Mouse (Mus musculus): ENCODE results near the gene Fut2. TPM values are rescaled to one million over a fixed set of nuclear protein-coding genes. Genes with fewer than 3 reads are reported as not detected.
"Not testable (repeated sequence)": the region's sequence is repeated elsewhere in the genome, so short reads cannot be mapped to it uniquely, and the experiment has no call there.

Fut2 gene
- total RNA-seq, 2 experiments from 2014 or later = 0.11 TPM; not detected in 1

DNA sequence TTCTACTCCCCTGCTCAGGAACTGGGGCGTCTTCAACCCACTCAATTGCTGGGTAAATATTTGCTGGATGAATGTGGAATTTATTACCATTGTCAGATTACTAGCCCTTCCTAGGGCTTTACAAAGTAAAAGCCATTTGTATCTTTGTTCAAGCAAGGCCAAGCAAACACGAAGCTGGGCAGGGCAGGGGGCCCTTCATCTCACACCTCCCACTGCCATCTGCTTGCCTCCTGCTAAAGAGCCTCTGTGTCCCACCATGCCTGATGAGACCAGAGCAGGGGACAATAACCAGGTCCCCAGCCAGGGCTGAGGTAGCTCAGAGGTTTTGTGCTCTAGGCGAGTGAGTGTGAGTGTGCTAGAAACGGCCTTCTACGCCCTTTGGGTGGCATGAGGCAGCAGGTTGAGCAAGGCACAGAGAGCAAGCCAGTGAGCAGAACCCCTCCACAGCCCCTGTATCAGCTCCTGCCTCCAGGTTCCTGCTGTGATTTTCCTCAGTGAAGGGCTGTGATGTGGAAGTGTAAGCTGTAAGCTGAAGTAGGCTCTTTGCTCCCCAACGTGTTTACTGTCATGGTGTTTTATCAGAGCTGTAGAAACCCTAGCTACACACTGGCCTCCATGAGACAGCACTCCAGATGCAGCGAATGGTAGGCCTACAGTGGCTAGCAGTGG, 11.6 kb upstream of the Fut2 start:
- no peak for DNase-seq (ENCODE audit: low spot score)

DNA sequence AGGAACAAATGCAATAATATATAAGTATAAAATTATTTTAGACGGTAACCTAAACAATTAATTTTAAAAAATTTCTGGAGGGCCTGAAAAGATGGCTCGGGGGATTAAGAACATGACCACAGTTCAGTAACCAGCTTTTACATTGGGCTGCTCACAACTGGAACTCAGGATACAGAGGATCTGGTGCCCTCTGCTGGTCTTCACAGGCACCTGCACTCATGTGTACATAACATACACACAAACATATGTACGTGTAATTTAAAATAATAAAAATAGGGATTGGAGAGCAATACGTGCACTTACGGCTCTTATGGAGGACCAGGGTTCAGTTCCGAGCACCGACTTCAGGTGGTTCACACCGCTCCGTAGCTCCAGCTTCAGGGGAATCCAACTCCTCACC, 2.7 kb upstream of the Fut2 start:
- no peak for DNase-seq (ENCODE audit: low spot score)

DNA sequence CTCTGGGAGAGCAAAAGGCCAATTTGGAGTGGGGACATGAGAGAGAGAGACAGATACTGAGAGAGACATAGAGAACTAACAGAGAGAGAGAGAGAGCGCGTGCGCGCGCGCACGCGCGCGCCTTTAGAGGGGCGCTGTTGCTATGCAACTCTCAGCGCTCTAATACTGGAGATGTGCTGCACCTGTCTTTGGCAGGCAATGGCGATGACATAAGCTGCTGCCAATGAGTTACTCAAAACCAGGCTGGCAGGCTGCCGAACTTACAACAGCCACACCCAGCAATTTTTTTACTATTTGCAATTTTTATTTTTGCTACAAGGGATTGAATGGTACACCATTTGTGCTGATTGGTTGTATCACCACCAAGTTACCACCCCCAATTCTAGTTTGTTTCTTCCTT, 1.6 kb upstream of the Fut2 start:
- no peak for DNase-seq (ENCODE audit: low spot score)

DNA sequence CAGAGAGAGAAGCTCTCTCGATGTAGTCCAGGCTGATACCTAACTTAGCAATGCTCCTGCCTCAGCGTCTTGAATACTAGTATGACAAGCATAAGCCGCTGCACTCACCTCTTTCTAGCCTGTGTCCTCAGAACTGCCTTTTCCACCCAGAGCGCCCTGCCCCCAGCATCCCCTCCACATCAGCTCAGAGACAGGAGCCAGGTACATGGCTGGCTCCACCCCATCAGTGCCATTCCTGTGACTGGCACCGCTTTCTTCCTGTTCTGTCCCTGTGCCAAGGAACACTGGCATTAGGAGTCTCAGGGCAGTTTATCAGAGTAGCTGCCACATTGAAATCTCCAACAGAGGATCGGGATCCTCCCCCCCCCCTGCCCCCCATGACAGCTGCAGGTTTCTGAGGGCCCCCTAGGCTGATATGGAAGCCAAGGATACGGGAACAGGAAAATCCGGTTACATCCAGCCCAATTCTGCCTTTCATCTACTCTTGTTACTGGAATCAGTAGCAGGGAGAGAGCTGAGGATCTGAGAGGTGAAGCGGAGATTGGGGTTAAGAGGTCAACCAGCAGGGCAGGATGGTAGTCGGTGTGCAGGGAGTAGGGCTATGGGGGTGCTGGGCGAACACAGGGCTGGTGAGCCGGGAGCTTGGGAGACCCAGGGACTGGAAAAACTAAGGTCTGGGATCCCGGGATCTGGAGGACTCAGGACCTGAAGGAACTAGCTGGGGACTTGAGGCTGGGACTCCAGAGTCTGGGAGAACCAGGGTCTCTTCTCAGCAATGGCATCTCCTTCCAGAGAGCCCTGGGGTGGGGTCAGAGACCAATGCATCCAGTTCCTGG, 673 bp downstream of the Fut2 start:
- DNase-seq (ENCODE audit: low spot score) = no peak

DNA sequence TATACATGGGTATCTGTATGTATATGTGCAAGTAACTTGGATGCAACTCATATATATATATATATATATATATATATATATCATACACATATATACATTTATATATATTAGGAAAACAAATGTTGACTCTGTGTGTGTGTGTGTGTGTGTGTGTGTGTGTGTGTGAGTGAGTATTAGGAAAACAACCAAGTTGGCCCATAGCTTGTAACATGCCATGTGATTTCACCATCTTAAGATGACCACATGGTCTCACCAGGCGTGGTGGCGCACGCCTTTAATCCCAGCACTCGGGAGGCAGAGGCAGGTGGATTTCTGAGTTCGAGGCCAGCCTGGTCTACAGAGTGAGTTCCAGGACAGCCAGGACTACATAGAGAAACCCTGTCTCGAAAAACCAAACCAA, 4.5 kb downstream of the Fut2 start:
- DNase-seq (ENCODE audit: low spot score) = not testable (repeated sequence)

DNA sequence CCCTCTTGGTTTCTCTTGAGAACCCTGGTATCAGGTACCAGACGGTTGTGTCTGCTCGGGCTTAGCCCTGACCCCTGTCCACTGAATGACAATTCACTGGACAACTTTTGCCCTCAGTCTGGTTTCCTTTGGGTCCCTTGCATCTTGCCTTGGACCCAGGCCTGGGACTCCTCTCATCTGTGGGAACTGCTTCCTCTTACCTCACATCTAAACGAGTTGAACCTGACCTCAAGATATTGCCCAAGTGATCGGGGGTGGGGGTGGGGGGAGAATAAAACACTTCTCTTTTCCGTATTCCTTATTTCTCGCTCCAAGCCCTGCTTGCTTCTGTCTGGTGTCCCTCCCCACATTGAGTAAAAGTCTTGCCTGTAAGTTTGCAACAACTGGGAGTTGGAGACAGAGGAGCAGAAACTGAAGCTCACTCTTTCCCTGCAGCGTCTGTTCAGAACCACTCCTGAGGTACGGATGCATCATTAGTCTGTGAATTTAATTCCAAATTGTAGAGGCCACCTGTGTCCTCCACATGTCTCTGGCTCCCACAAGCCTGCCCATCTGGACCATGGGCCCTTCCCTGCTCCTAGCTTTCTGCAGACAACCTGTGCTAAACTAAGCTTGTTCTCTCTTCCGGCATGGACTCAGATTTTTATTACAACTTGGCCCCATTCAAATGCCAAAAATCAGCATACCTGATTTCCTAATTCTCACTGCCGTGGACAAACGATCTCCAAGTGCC, 5.3 kb downstream of the Fut2 start:
- DNase-seq (ENCODE audit: low spot score) = no peak

DNA sequence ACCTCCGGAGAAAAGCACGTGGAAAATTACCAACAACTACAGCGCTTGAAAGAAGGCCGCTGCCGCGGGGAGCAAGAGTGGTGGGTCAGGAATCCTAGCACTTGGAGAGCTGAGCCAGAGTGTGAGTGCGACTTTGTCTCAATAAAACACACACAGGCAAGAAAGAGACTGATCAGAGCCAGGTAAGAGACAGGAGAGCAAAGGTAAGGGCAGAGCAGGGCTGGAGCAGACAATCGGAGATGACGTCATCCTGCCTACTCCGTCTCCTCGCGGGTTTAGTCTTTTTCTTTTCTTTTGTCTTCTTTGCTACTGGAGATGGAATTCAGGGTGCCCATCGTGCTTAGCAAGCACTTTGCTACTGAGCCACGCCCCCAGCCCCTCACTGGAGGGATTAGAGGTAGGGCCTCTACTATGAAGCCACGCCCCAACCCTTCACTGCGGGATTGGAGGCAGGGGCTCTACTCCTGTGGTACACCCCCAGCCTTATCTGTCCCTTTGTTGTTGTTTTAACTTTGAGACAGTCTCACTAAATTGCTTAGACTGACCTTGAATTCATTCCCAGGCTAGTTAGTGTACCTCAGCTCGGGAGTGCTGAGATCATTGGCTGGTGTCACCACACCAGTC, 11.7 kb downstream of the Fut2 start:
- no peak for DNase-seq (ENCODE audit: low spot score)

DNA sequence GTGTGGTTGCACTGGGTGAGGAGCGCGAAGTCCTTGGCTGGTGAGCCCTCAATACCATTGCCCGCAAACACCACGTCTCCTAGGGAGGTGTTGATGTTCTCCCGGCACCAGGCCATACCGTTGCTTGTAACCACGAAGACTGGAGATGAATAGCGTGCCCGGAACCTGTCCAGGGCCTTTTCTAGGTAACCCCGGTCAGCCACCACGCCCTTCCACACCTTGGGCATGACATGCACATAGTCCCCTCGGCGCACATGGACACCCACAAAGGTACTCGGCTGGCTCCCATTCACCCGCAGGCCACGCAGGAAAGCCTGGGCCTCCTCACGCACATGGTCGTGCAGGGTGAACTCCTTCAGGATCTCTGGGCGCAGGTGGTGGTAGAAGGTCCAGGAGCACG, 15.7 kb downstream of the Fut2 start:
- DNase-seq (ENCODE audit: low spot score) = not testable (repeated sequence)

DNA sequence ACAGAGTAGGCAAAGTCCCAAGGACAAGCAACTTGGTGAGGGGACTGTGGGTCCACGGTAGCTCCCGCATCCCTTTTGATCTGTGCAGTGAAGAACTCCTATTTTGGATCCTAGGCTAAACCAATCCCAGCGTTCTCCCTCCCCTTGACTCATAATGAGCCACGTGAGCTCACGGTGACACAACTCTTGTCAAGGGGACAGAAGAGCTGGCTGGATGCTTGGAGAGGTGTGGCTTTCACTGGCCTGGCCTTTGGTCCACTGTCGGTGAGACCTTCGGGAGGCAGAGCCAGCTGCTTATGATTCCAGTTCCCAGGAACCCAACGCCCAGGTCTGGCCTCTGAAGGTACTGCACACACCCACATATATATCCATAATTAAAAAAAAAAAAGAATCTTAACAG, 16.8 kb downstream of the Fut2 start:
- DNase-seq (ENCODE audit: low spot score) = peak; percentile 74

DNA sequence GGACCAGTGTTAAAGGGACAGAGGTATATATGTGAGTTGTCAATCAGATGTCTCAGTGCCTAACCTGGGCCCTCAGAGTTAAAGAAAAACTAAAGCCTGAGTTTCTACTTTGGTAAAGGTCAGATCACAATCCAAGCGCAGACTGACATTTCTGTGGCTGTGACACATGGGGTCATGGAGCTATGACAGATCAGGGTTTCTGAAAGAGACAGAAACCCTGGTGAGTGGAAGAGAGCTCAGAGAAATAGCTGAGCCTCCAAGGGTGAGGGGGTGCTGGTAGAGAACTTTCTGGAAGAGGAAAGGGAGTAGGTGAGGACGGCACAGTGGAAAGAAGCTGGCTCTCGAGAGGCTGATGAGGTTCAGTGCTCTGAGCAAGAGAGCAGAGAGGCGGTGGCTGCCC, 19.5 kb downstream of the Fut2 start:
- no peak for DNase-seq (ENCODE audit: low spot score)

DNA sequence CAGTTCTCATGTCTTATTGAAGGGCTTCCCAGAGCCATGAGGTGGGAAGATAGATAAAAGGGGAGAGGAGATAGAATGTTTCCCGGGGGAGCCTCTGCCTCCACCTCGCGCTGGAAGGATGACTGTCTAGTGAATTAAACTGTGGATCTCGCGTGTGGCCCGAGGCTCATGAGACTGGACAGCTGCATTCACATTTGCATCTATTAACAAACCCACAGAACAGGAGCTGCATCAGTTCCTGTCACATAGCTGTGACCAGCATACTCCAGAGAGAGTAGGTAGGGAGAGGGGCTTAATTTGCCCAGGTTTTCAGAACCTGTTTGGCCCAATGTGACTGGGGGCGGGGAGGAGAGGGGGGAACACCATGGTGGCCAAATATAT, 20.6 kb downstream of the Fut2 start:
- DNase-seq (ENCODE audit: low spot score) = no peak

DNA sequence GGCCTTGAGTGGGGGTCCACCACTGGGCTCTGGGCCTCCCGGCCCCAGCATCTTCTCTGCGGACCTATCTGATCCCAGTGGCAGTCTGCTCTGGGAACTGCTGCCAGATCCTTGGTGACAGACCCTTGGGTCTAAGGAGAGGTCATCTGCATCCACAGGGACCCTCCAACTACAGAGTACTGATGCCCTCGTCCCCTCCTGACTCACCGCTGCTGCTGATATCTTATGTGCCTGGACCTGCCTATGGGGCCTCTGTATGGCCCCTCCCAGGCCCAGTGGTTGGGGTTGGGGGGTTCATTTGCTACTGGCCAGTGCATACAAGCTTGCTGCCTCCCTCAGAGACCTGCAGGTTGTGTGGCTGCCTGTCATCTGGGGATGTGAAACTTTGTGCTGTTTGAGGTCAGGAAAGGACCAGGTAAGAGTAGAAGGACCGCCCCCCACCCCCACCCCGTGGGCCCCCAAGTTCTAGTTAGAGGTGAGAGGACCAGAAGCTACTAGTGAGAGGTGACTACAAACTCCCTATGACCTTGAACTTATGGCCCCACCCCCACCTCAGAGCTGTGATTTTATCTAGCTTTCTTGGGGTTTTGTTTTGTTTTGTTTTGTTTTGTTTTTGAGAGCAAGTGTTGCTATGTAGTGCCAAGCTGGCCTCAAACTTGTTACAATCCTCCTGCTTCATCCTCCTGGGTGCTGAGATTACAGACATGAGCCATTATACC, 21.2 kb downstream of the Fut2 start:
- DNase-seq (ENCODE audit: low spot score) = no peak

DNA sequence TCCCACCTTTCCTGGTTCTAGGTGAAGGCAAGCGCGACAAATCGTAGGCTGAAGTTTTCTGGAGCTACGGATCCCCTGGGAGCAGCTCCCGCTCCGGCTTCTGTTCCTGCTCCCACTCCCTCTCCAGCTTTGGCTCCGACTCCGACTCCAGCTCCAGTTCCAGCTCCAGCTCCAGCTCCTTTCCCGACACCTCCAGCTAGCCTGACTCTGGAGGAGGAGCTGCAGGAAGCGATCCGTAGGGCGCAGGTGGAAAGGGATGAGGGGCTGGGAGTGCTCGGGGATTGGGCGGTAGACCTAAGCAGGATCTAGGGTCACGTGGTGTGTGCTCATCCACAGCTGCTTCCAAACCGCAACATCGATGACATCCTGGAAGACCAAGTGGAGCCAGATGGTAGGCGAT, 22.0 kb downstream of the Fut2 start:
- DNase-seq (ENCODE audit: low spot score) = peak; percentile 25

DNA sequence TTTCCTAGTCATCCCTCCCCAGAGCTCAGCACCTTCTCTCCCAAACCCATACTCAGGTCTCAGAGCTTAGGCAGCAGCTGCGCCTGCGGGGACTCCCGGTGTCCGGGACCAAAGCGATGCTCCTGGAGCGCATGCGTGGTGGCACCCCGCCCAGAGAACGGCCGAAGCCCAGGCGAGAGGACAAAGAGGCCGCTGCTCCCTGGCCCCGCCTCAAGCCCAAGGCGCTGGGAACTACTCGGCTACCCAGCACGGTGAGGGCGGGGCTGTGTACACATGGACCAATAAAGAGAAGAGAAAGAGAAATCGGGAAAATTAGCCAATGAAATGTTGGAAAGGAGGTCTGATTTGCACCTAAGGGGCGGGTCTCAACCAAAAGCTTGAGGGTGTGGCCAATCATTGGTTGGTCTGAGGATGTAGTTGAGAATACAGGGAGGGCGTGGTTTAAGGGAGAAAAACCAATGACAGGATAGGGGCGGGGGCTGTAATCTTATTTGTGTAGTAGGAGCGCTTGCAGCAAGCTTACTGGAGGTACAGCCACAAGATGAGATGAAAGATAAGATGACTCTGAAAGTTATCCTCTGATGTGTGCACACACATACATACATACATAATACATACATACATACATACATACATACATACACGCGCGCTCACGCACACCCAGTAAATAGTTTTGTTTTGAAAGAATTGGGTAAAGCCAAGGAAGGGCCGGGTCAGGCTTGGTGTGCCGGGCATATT, 22.6 kb downstream of the Fut2 start:
- DNase-seq (ENCODE audit: low spot score) = peak; percentile 92

DNA sequence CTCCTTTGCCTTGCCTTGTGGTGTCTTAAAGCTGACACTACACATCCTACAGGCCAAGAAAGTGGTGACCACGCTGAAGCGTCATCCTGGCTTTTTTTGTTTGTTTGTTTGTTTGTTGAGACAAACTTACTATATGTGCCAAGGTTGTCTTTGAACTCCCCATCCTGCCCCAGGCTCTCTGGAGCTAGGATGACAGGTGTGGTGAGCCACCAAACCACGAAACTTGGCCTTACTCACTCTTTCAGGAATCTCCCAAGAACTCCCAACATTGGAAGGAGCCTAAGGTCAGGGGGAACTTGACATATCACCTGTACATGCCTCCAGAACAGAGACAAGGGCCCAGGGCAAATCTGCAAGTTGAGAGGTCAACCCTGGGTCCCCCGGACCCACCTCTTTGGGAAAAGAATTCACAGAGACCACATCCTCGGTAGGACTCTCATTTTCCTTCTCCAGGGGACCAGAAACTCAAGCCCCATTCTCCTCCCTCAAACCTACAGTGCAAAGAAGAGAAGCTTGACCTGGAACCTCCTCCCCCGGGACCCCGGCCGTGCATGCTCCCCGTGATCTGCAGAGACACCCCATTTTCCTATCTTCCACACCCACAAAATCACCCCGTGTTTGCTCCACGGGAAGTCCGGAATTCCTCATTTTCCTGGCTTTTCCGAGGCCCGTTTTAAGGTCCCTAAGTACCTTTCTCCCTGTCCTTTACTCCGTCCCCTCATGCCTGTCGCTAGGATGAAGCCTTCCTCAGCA, 23.5 kb downstream of the Fut2 start:
- DNase-seq (ENCODE audit: low spot score) = no peak

DNA sequence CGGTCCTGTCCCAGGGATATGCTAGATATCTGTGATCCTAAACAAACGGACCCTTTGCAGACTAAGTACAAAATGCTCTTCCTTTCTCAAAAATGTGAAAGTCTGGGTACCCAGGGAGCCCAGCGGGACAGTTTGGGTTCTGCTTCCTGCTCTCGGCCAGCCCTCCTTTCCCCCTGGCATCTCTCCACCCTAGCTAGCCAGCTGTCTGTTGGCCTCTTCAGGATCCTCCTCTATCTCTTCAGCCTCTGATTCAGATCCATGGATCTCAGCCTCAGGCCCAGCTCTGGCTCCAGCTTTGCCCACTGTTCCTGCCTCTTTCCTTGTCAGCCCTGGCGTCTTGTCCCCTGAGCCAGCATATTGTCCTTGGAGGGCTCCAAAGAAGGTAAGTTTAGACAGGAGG, 24.1 kb downstream of the Fut2 start:
- no peak for DNase-seq (ENCODE audit: low spot score)

DNA sequence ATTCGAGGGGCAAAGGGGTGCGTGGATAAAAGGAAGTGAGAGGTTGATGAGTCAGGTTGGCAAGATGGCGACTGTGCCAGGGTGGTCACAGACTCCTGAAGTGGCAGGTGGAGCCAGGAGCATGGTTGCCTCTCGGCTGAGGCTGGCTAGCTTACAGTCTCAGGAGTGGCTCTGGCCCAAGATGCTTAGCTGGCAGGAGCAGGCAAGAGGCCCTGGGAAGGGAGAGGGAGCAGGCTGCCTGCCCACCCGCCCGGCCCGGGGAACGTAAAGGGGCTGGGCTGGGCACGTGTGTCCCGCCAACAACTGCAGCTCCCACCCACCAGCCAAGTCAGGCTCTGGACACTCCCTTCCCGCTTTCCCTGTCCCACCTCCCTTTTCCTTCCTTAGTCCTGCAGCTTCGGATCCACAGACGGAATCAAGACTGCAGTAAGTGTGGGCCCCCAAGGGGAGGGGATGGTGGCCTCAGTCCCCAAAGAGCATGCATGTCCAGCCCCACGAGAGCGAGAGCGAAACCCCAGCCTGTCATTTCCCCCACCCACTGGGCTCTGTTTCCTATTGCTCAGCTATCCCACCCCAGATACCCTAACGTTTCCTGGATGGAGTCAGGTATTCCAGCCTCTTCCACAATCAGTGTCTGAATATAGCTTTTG, 24.7 kb downstream of the Fut2 start:
- DNase-seq (ENCODE audit: low spot score) = peak; percentile 68

DNA sequence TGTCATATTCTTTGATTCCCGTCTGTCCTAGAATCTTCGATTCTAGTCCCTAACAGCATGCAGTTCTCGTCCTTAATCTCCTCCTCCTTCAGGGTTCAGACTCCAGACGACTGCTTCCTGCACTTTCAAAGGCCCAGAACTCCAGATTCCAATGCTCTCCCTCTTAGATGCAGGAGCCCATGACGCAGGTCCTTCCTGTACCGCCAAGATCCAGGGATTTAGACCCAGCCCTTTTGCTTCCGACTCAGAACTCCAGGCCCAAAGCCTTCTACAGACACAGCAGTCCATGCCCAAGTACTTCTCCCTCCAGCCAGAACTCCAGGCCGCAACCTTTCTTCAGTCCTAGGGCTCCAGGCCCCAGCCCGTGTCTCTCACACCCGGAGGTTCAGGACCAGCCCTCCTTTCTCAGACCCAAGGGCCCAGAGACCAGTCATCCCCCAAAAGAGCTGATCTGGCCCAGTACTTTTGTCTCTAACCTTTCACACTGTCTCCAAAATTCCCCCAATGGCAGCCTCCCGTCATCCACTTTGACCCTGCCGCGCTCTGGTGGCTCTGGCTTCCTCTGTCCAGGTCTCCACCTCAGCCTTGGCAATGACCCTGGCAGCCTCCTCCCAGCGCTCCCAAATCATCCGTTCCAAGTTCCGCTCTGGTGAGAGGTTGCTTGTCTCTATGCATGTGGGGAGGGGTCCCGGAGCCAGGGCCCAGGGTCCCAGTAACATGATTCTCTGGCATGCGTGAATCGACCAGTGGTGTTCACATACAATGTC, 25.8 kb downstream of the Fut2 start:
- DNase-seq (ENCODE audit: low spot score) = peak; percentile 45
